Mouse (Mus musculus) mouse embryonic stem cell (cell line): ENCODE data around the gene Zfand3.

Experiments used
- in situ Hi-C, 2 experiments: fragments of 300-500 bp; cut with MboI; formaldehyde crosslinking; loops; 1 replicate in 1 of 2; 3 replicates in 1 of 2; pipeline ENCODE4 v1.14.3; 2019 to 2020; ENCODE audit warnings: low sequenced_read_pairs in 2 of 2, low pct_unique_long_range_greater_than_20kb in 1 of 2, mixed read lengths in 1 of 2; ENCODE audit not compliant: unreplicated experiment in 1 of 2

Gene Zfand3

DNA sequence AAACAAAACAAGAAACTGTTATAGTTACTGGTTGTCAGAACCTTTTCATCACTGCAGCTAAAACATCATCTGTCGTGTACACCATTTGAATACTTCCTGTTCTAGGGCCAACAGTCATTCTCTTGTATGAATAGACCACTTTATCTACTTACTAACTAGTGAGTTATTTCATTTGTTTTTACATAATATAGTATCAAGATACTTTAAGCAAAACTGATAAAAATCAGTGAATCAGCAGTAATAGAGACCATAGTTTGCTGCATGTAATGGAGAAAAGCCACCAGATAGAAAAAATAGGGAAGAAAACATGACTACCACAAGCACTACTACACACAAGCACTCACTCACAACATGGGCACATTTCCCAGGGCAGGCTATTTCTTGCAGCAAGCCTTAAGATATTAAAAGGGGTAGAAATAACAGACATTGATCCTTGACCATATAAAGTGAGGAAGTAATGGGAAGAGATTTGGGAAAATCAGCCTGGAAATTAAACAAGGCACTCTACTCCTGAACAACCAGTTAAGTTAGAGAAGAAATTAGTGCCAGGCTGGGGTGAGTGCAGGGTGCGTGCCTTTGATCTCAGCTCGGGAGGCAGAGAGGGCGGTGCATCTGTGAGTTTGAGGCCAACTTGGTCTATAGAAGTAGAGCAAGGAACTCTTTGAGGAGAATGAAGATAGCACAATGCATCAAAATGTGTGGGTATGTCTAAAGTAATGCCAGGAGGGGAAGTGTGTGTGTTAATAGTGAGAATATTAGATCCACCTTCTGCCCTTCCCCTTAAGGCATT, 30.9 kb downstream of the Zfand3 start:
- in situ Hi-C loops: no loop called here

DNA sequence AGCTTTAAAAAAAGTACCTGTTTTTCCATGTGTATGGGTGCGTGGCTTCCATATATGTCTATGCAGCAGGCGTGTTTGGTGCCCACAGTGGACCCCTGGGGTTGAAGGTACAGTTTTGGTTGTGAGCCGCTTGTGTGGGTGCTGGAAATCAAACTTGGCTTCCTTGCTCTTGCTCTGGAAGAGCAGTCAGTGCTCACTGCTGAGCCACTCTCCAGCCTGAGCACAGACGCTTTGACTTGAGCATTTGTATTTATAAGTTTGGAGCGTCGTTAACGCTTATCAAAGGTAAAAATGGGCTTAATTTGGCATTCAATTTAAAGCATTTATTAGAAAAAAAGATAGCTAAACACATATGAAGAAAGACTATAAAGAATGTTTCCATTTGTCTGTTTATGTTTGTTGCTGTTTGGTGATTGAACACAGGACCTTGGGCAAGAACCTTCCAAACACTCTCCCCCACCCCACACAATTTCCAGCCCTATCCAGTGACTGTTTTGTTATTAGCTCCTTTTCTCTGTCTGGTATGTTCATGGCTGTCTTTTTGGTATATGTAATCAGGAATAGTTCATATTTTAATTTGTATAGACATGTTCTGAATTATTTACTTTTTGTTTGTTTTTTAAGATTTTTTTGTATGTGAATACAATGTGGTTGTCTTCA, 38.8 kb downstream of the Zfand3 start:
- in situ Hi-C loops: no loop called here

DNA sequence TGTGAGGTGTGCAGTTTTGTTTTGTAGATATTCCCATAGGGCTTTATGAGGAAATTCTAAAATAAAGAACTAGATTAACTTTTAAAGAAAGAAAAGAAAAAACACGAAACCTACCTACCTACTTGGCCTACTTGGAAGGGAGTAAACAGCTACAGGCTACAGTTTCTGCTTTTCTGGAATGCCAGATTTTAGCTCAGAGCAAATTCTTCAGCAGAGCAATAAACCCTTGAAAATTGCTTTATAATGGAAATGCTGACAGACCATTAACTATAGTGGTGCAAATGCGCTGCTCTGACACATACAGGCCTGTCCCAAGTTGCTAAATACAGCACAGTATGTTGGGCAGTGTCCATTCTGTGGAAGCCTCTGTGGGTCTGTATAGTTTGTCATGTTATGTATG, 40.6 kb downstream of the Zfand3 start:
- in situ Hi-C loops: no loop called here

DNA sequence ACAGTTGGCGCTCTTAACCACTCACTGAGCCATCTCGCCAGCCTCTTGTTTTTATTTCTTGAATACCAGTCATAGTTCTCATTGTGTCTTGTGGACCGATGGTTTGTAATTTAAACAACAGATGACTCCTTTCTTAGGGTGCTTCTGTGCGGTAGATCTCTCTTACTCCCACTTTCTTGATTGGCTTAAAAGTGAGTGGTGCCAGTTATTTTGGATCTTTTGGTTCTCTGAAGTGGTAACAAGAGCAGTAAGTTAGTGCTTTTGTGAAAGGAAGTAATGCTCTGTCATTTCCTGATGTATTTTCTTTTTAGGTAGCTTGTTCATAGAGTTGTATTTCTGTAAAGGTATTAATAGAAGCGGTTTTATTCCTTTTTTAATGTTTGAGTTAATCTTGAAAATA, 42.1 kb downstream of the Zfand3 start:
- in situ Hi-C loops: no loop called here

DNA sequence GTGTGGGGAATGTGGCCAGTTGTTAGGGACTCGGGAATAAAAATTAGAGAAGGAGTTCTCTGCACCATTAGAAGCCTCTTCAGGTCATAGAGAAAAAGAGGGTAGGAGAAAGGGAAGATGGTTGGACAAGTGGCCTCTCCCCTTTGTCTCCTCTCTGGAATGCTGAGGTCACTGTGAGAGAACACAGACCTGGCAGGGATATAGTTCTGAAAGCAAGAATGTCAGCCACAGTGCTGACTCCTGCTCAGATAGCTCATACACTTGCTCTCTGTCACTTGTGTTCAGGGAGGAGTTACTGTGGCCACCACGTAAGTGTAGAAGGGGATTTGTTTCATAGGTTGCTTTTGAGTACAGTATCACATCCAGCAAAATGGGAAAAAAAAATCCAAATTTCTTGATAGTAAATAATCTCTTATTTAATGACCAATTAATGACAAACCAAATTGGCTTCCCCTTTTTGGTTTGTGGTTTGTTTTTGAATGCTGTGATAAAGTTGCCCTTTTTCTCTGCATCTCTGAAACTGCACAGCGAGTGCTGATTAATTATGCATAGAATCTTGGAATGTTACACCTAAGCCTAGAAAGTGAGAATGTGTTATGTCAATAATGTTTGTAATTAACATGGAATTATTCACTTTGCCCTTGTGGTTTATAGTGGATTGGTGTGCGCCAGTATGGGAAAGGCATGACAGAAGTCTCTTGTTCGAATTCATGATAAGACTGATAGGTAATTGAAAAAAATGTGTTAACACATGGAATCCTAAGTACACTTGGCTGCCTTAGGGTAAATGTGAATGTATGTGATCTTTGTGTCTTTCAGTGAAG, 47.2 kb downstream of the Zfand3 start:
- in situ Hi-C loops: no loop called here

DNA sequence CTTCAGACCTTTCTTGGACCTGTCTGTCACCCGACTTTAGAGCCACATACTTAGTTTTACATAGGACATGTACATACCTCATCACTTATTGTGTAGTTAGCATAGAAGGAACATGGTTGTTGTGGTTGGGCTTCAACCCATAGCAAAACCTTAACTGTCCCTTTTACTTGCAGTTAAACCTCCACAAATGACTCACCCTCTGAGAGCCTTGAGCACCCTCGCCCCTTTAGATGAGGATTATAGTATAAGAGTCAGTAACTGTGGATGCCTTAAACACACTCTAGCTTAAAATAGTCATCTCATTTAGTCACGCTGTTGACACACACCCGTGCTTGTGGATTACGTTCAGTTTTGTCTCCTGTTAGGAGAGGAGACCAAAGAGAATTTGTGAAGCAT, 47.8 kb downstream of the Zfand3 start:
- in situ Hi-C loops: no loop called here

DNA sequence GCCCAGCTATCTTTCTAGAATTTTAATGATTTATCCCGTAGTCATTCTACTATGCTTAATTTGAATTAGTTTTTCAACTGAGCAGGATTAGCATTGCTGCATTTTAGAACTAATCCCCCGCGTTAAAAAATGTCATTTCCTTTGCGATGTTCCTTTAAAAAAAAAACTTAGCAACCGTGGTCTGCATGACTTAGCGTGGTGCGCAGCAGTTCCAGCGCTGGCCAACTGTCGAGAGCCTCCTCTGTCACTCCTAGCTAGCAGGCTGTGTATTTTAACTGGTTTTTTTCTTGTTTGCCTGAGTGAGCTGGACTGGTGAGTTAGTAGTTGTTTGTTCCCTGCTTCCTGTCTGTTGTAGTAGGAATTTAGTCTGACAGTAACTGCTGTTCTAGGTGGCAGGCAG, 48.9 kb downstream of the Zfand3 start:
- in situ Hi-C loops: no loop called here

DNA sequence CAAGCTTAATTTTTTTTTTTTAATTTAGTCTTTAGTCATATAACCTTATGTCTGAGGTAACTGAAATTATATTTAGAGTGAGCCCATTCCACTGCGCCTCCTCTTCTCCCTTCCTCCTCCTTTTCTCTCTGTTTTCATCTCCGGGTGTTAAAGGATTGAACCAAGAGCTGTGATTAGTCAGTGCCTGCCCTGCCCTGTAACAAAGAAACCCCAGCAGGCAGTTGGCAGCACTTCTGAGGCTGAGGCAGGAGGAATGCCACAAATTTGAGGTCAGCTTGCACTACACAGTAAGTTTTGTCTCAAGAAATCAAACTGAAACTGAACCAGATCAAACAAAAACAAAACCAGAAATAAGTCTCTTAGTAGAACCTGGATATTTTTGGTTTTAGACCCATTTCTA, 49.3 kb downstream of the Zfand3 start:
- in situ Hi-C loops: no loop called here

DNA sequence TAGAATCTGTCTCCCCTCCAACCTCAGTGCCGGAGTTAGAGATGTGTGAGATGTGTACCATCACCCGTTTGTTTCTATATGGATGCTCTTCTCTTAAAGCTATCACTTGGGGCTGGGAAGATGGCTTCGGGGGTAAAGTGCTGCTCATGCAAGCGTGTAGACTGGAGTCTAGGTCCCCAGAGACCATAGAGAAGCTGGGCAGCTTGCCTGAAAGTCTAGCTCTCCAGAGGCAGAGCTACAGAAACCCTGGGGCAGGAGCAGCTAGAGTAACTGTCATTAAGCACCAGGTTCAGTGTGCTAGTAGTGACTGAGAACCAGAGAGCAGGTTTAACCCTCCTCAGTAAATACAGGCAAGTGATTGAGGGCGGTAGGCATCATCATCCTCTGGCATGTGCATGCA, 51.7 kb downstream of the Zfand3 start:
- in situ Hi-C loops: no loop called here

DNA sequence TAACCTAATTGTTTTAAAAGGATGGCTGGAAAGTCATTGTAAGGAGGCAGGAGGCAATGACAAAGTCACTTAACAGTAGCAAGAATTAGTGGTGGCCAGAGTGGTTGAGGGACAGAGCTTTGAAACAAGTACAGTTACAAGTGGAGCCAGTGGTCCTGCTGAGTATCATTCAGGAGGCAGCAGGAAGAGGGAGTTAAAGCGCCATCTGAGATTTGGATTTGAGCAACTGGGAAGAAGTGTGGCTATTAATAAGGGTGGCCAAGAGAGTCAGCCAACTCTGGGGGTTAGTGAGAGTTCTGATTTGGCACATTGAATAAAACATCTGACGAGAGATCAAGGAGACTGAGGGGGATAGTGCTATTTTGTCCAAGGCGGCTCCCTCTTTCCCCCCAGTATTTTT, 54.1 kb downstream of the Zfand3 start:
- in situ Hi-C loops: no loop called here

DNA sequence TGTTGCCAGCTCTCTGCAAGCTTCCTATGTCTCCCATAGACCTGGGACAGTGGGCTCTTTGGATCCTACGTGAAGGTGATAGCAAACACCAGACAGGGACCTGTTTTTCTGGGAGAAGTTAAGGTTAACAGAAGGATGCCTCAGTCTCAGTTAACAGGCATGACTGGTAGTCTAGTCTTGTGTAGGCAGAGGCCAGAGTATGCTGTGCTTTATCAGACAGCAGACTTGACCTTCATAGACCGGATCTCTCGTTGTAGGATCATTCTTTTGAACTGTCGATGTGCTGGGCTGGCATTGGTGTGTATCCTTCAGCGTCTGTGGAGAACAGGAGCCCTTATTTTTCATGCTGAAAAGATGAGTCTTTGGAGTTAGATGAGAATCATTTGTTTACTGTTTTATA, 54.5 kb downstream of the Zfand3 start:
- in situ Hi-C loops: no loop called here

DNA sequence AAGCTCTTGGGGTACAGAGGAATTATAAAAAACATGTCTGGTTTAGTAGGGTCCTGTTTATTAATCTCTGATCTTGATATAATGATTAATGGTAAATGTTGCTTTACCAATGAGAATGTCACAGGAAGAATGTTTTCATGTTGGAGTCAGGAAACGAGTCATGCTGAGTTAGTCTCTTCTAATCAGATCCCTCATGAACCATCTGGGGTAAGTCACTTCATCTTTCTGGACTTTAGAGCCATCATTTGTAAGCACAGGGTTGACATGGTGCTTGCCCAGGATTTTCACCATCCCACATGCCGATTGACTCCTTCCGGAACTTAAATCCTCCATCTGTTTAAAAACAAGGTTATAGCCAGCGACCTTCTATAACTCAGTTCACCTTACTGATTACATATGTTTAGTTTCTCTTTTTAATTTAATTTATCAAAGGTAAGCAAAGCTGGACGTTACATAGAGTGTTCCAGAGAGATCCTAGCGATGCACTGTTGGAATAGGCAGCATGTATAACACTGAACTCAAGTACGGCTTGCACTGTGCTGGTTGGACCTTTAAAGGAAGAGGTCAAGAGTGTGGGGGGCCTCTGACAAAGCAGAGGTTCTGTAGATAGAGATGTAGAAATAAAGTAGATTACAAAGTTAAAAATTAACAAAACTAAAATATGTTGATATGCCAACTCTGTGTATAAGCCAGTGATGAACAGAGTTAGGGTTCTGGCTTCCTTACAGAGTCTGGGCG, 56.7 kb downstream of the Zfand3 start:
- in situ Hi-C loops: no loop called here

DNA sequence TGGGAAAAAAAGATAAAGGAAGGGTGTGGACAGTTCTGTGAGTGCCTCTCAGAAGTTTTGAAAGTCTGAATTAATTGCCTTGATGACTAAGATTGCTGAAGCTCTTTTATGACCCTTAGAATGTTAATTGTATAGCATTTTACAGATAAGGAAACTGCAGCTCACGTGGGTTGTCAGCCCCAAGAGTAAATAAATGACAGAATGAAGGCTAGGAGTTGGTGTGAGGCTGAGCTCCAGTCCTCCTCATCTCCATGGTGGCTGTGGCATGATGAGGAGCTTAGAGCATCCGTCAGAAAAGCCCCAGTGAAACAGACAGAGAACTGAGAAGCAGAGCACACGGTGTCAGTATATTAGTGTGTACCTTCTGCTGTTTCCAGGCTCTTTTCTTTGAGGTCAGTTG, 59.3 kb downstream of the Zfand3 start:
- in situ Hi-C loops: no loop called here

DNA sequence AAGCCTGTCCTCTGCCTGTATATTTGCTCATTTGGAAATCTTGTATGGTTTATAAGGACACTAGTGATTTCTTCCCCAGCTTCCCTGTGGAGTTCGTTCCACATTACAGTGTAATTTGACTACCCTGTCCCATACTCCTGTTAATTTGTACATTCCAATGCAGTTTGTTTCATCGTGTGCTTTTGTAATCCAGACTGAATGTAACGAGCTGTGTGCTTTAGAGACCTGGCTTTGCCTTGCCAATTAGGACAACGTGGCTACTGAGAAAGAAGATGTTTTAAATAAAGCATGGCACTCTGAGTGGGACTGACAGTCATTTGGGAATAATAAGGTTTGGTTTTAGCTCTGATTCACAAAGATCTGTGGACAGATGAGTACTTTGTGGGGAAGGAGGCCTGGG, 60.2 kb downstream of the Zfand3 start:
- in situ Hi-C loops: no loop called here

DNA sequence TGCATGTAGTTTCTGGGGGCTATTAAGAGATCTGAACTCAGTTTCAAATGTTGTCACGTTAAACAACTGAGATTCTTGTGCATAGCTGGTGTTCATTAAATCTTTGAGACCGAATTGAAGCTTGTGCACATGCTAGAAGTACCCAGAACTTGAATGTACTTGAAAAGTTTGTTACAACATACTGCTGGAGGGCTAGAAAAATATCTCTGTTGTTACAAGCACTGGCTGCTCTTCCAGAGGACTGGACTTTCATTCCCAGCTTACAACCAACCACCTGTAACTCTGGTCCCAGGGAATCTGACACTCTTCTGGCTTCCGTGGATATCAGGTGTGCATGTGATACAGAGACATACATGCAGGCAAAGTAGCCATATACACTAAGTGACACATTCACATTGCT, 65.2 kb downstream of the Zfand3 start:
- in situ Hi-C loops: no loop called here

DNA sequence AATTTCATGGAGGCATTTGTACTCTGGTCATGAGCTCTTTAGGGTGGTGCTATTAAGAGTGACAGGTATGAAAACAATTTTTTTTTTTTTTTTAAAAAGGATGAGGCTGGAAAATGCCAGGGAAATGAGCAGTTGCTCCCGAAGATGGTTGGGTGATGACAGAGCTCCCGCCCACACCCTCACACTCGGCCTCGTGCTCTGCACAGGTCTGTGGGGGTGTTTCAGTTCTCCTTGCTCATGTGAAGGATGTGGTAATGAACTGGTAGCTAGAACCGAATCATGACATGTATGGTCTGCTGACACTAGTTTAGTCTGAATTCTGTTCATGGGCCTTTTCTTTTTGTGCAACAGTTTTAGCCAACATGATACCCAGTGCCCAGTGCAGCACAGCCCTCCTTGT, 66.1 kb downstream of the Zfand3 start:
- in situ Hi-C loops: no loop called here

DNA sequence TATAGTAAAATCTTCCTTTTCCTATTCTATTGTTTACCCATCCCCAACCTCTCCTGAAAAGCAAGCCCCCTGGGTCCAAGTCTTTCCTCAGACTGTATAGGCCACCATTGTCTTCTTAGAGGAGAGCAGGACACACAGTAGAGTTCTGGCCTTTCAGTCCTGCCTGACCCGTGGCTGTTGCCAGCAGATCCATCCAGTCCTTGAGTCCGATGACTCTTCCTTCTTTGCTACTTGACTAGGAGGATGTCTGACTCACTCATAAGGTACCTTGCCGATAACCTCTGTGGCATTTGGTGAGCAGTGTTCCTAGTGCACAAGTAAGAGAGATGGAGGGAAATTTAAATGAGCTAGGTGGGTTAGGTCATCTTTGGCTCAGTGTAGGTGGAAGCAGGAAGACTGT, 68.1 kb downstream of the Zfand3 start:
- in situ Hi-C loops: no loop called here

DNA sequence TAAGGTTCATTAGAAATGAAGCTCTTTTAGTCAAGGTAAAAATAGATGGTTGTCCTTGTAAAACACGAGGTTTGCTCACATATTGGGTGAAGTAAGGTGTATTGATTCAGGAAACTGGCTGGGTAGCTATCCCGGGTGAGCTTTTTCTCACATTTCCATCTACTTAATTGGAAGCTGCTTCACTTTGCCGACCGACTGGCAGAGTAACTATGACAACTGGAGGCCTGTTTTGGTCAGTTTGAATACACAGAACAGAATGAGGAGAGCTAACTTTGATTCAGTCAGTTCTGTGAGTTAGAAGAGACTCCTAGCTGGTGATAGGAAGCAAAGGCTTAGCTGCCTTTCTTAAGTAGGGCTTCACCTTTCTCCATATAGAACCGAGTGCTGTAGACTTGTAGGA, 71.4 kb downstream of the Zfand3 start:
- in situ Hi-C loops: no loop called here

DNA sequence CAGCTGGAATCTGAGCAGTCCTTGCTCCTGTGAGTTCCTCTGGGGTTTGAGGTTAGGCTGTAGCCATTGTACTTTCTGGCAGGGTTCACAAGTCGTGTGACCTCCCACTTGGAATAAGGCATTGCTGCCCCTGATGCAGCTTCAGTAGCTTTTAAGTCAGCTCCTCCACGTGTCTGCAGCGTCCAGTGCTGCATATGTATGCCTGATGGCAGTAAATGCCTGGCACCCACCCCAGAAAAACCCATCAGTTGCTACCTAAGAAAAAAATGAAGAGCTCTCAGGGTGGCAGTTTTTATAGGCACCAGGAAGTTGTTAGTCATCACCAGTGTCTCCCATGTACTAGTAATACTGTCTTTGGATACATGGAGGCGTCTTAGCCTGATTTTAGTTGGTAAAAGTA, 79.5 kb downstream of the Zfand3 start:
- in situ Hi-C loops: no loop called here
